Mouse (Mus musculus) limb, embryonic 12.5 days (tissue): ENCODE data around the gene Sem1. TPM values are rescaled to one million over a fixed set of nuclear protein-coding genes. Genes with fewer than 3 reads are reported as not detected.
"Not testable (repeated sequence)": the region's sequence is repeated elsewhere in the genome, so short reads cannot be mapped to it uniquely, and the experiment has no call there.

Experiments used
- ATAC-seq: fragments of 200-750 bp; cut with Nextera tagmentation; 2 replicates; pipeline ENCODE4 v1.8.0; 2017; ENCODE audit warnings: low read depth, moderate TSS enrichment; ENCODE audit not compliant: insufficient number of reproducible peaks, insufficient read depth, low FRiP score, low TSS enrichment
- H3K27ac ChIP-seq: fragments of 300-500 bp; sonication (generic); 2 replicates; pipeline ENCODE4 v1.5.1; 2016; ENCODE audit warnings: mild to moderate bottlenecking, moderate library complexity
- H3K27me3 ChIP-seq: fragments of 300-500 bp; sonication (generic); 2 replicates; pipeline ENCODE4 v1.6.1; 2016; ENCODE audit warnings: mild to moderate bottlenecking, moderate library complexity
- H3K36me3 ChIP-seq: fragments of 300-500 bp; sonication (generic); 2 replicates; pipeline ENCODE4 v1.6.1; 2016; ENCODE audit warnings: mild to moderate bottlenecking, moderate library complexity
- H3K4me1 ChIP-seq: fragments of 300-500 bp; sonication (generic); replicated peaks from 2 replicates; pipeline ENCODE4 v1.6.1; 2016
- H3K4me2 ChIP-seq: fragments of 300-500 bp; sonication (generic); 2 replicates; pipeline ENCODE4 v1.6.1; 2016; ENCODE audit warnings: mild to moderate bottlenecking, moderate library complexity
- H3K4me3 ChIP-seq: fragments of 300-500 bp; sonication (generic); replicated peaks from 2 replicates; pipeline ENCODE4 v1.5.1; 2016; ENCODE audit warnings: mild to moderate bottlenecking
- H3K9ac ChIP-seq: fragments of 300-500 bp; sonication (generic); replicated peaks from 2 replicates; pipeline ENCODE4 v1.6.1; 2016; ENCODE audit warnings: mild to moderate bottlenecking, moderate library complexity
- H3K9me3 ChIP-seq: fragments of 300-500 bp; sonication (generic); 2 replicates; pipeline ENCODE4 v1.6.1; 2016; ENCODE audit warnings: mild to moderate bottlenecking, moderate library complexity
- WGBS: fragments of 180-500 bp; shearing (Covaris S2); methylation state at CpG from one replicate; pipeline ENCODE4 v1.1.7; 2016; 5-methylcytosine and 5-hydroxymethylcytosine counted together
- polyA plus RNA-seq: library from polyadenylated mRNA; unstranded; fragments of >200 nt; fragmentation: Nextera tagmentation; extraction: Ambion mirVana; gene quantifications from 2 replicates; pipeline ENCODE4 v1.2.1, GENCODE M21; 2016

Sem1 gene
- polyA plus RNA-seq, 1 experiment from 2014 or later, result 332 TPM

- 85% methylated on average over 5 of the region's 5 CpGs for WGBS
- H3K4me3 ChIP-seq, result no peak overlapping the region
- no peak overlapping the region for H3K9ac ChIP-seq
- no peaks in the 10 kb centered on the region for H3K27me3 ChIP-seq
- no peak for ATAC-seq
- H3K4me2 ChIP-seq, result no peak overlapping the region
- H3K27ac ChIP-seq, result no peak overlapping the region
- 0 out of 2 replicates have a peak, but pooled peaks cover 3% of the 10 kb centered on the region for H3K9me3 ChIP-seq
- H3K36me3 ChIP-seq, result peaks cover 4% of the 10 kb centered on the region; the same call in 1 of the 2 replicates
- H3K4me1 ChIP-seq, result peaks cover 10% of the 10 kb centered on the region; the same call in 1 of the 2 replicates
Observed at GRCm38 (mm10) chr6:6562716-6563115, 15.7 kb downstream of the Sem1 start.

- no peaks in the 10 kb centered on the region for H3K27me3 ChIP-seq
- ATAC-seq, result no peak
- no peaks in the 10 kb centered on the region for H3K9me3 ChIP-seq
- H3K9ac ChIP-seq, result no peak overlapping the region
- H3K4me2 ChIP-seq, result no peak overlapping the region
- peaks cover 33% of the 10 kb centered on the region for H3K36me3 ChIP-seq
- 94% methylated on average over 1 of the region's 1 CpGs for WGBS
- H3K4me1 ChIP-seq, result 0 out of 2 replicates have a peak, but pooled peaks cover 1% of the 10 kb centered on the region
- H3K4me3 ChIP-seq, result no peak overlapping the region
- no peak overlapping the region for H3K27ac ChIP-seq
Observed at GRCm38 (mm10) chr6:6557647-6558046, 20.8 kb downstream of the Sem1 start.

GRCm38 (mm10) chr6:6552006-6552405 lies 26.5 kb downstream of the Sem1 start:
- H3K27me3 ChIP-seq, result no peaks in the 10 kb centered on the region
- ATAC-seq, result no peak
- WGBS, result 69% methylated on average over 6 of the region's 6 CpGs

GRCm38 (mm10) chr6:6547997-6548396 lies 30.5 kb downstream of the Sem1 start:
- Histone ChIP-seq H3K9ac (no peak overlapping the region), H3K27me3 (no peaks in the 10 kb centered on the region), H3K36me3 (no peaks in the 10 kb centered on the region), H3K4me3 (no peak overlapping the region), H3K4me1 (peaks cover 8% of the 10 kb centered on the region; the same call in 1 of the 2 replicates), H3K4me2 (no peak overlapping the region), H3K9me3 (no peaks in the 10 kb centered on the region), H3K27ac (no peak overlapping the region)
- WGBS, result 75% methylated on average over 5 of the region's 5 CpGs
- no peak for ATAC-seq

More at GRCm38 (mm10) chr6:6552006-6552405, 26.5 kb downstream of the Sem1 start:
- H3K9ac ChIP-seq, result no peak overlapping the region
- peaks cover 28% of the 10 kb centered on the region for H3K36me3 ChIP-seq
- no peak overlapping the region for H3K27ac ChIP-seq
- no peak overlapping the region for H3K4me3 ChIP-seq
- no peak overlapping the region for H3K4me2 ChIP-seq
- H3K9me3 ChIP-seq, result no peaks in the 10 kb centered on the region
- H3K4me1 ChIP-seq, result 0 out of 2 replicates have a peak, but pooled peaks cover 3% of the 10 kb centered on the region

GRCm38 (mm10) chr6:6544255-6544645 lies 34.2 kb downstream of the Sem1 start:
- H3K27ac ChIP-seq, result no peak overlapping the region
- H3K4me2 ChIP-seq, result no peak overlapping the region
- H3K9ac ChIP-seq, result no peak overlapping the region
- 84% methylated on average over 4 of the region's 4 CpGs for WGBS
- no peaks in the 10 kb centered on the region for H3K9me3 ChIP-seq
- no peak overlapping the region for H3K4me3 ChIP-seq
- ATAC-seq, result no peak
- H3K36me3 ChIP-seq, result no peaks in the 10 kb centered on the region
- H3K27me3 ChIP-seq, result no peaks in the 10 kb centered on the region
- peaks cover 8% of the 10 kb centered on the region; the same call in 1 of the 2 replicates for H3K4me1 ChIP-seq

- Histone ChIP-seq H3K9me3 (no peaks in the 10 kb centered on the region), H3K4me1 (peaks cover 8% of the 10 kb centered on the region; the same call in 1 of the 2 replicates), H3K9ac (no peak overlapping the region), H3K27ac (no peak overlapping the region), H3K36me3 (no peaks in the 10 kb centered on the region), H3K4me2 (no peak overlapping the region), H3K4me3 (no peak overlapping the region), H3K27me3 (no peaks in the 10 kb centered on the region)
- 84% methylated on average over 9 of the region's 9 CpGs for WGBS
- no peak for ATAC-seq
Observed at GRCm38 (mm10) chr6:6543606-6544254, 34.7 kb downstream of the Sem1 start.

- no peak overlapping the region for H3K27ac ChIP-seq
- ATAC-seq, result no peak
- H3K9me3 ChIP-seq, result no peaks in the 10 kb centered on the region
- no peaks in the 10 kb centered on the region for H3K36me3 ChIP-seq
- H3K27me3 ChIP-seq, result no peaks in the 10 kb centered on the region
- H3K4me2 ChIP-seq, result no peak overlapping the region
- H3K9ac ChIP-seq, result no peak overlapping the region
- H3K4me1 ChIP-seq, result peaks cover 6% of the 10 kb centered on the region; the same call in 1 of the 2 replicates
- H3K4me3 ChIP-seq, result no peak overlapping the region
Observed at GRCm38 (mm10) chr6:6542133-6542532, 36.3 kb downstream of the Sem1 start.

- no peaks in the 10 kb centered on the region for H3K36me3 ChIP-seq
- no peak overlapping the region for H3K4me3 ChIP-seq
- no peaks in the 10 kb centered on the region for H3K9me3 ChIP-seq
- ATAC-seq, result no peak
- no peak overlapping the region for H3K9ac ChIP-seq
- whole genome bisulfite sequencing, result 69% methylated on average over 5 of the region's 5 CpGs
- H3K27ac ChIP-seq, result no peak overlapping the region
- no peaks in the 10 kb centered on the region for H3K4me1 ChIP-seq
- H3K4me2 ChIP-seq, result no peak overlapping the region
- H3K27me3 ChIP-seq, result no peaks in the 10 kb centered on the region
Observed at GRCm38 (mm10) chr6:6536781-6537466, 41.5 kb downstream of the Sem1 start.

GRCm38 (mm10) chr6:6536359-6536758 lies 42.1 kb downstream of the Sem1 start:
- WGBS, result 86% methylated on average over 5 of the region's 5 CpGs
- H3K27ac ChIP-seq, ATAC-seq, H3K36me3 ChIP-seq, H3K4me1 ChIP-seq, H3K4me3 ChIP-seq, H3K27me3 ChIP-seq, H3K9me3 ChIP-seq, H3K4me2 ChIP-seq, H3K9ac ChIP-seq: not testable (repeated sequence)
